Mouse (Mus musculus) lung, postnatal 0 days (tissue): ENCODE data around the gene E2f2.

Source experiments
- CTCF ChIP-seq: IDR thresholded peaks from 2 replicates; pipeline ENCODE4 v1.5.1; 2016; ENCODE audit warnings: antibody characterized with exemption, mild to moderate bottlenecking
- EP300 ChIP-seq: IDR thresholded peaks from 2 replicates; pipeline ENCODE4 v1.6.1; 2016; ENCODE audit warnings: antibody characterized with exemption, mild to moderate bottlenecking, control low read depth

- TF ChIP-seq CTCF: no peak
- no peak for TF ChIP-seq EP300
Observed at GRCm38 (mm10) chr4:136244208-136244607, 72.0 kb downstream of the E2f2 start.
